Mouse (Mus musculus) CH12F3 (cell line): Measurements from ENCODE around the gene S1pr3.

Experiments used
- in situ Hi-C: fragments of 300-500 bp; cut with MboI; formaldehyde crosslinking; loops from 2 replicates; pipeline ENCODE4 v1.14.3; 2020; ENCODE audit warnings: low sequenced_read_pairs

The S1pr3 gene

GRCm38 (mm10) chr13:51404566-51404965 is 3.9 kb upstream of the S1pr3 start:
- in situ Hi-C loops = loop anchor here (25.0 kb wide), 1 partner anchor 292 kb away; the partner anchor contains the start of gene Spin1

GRCm38 (mm10) chr13:51405731-51406320 is 2.6 kb upstream of the S1pr3 start:
- in situ Hi-C loops = loop anchor here (25.0 kb wide), 1 partner anchor 294 kb away; the partner anchor contains the start of gene Spin1

- in situ Hi-C loops = loop anchor here (25.0 kb wide), 1 partner anchor 295 kb away; the partner anchor contains the start of gene Spin1
Observed at GRCm38 (mm10) chr13:51407541-51408217, 760 bp upstream of the S1pr3 start.

GRCm38 (mm10) chr13:51409936-51410481 is 1.6 kb downstream of the S1pr3 start:
- in situ Hi-C loops = loop anchor here (25.0 kb wide), 1 partner anchor 298 kb away; the partner anchor contains the start of gene Spin1

- in situ Hi-C loops = loop anchor here (25.0 kb wide), 1 partner anchor 299 kb away; the partner anchor contains the start of gene Spin1
Observed at GRCm38 (mm10) chr13:51411243-51411642, 2.8 kb downstream of the S1pr3 start.

- in situ Hi-C loops = loop anchor here (25.0 kb wide), 1 partner anchor 300 kb away; the partner anchor contains the start of gene Spin1
Observed at GRCm38 (mm10) chr13:51411696-51412430, 3.4 kb downstream of the S1pr3 start.

GRCm38 (mm10) chr13:51413461-51413860 is 5.0 kb downstream of the S1pr3 start:
- in situ Hi-C loops = loop anchor here (25.0 kb wide), 1 partner anchor 301 kb away; the partner anchor contains the start of gene Spin1

- in situ Hi-C loops = loop anchor here (25.0 kb wide), 1 partner anchor 304 kb away; the partner anchor contains the start of gene Spin1
Observed at GRCm38 (mm10) chr13:51416727-51417126, 8.3 kb downstream of the S1pr3 start.

GRCm38 (mm10) chr13:51417796-51418195 is 9.4 kb downstream of the S1pr3 start:
- in situ Hi-C loops = loop anchor here (25.0 kb wide), 1 partner anchor 305 kb away; the partner anchor contains the start of gene Spin1

- in situ Hi-C loops = loop anchor here (25.0 kb wide), 1 partner anchor 306 kb away; the partner anchor contains the start of gene Spin1
Observed at GRCm38 (mm10) chr13:51418268-51418941, 10.0 kb downstream of the S1pr3 start.

GRCm38 (mm10) chr13:51418942-51419451 is 10.6 kb downstream of the S1pr3 start:
- in situ Hi-C loops = loop anchor here (25.0 kb wide), 1 partner anchor 307 kb away; the partner anchor contains the start of gene Spin1

- in situ Hi-C loops = loop anchor here (25.0 kb wide), 1 partner anchor 307 kb away; the partner anchor contains the start of gene Spin1
Observed at GRCm38 (mm10) chr13:51419501-51419900, 11.1 kb downstream of the S1pr3 start.

GRCm38 (mm10) chr13:51420861-51421260 is 12.4 kb downstream of the S1pr3 start:
- in situ Hi-C loops = loop anchor here (5.0 to 25.0 kb wide), 3 partner anchors 236 to 474 kb away; partner anchors contain the start of gene Spin1

- in situ Hi-C loops = loop anchor here (5.0 to 25.0 kb wide), 3 partner anchors 239 to 476 kb away; partner anchors contain the start of gene Spin1
Observed at GRCm38 (mm10) chr13:51423647-51424046, 15.2 kb downstream of the S1pr3 start.

- in situ Hi-C loops = loop anchor here (5.0 to 25.0 kb wide), 3 partner anchors 240 to 477 kb away; partner anchors contain the start of gene Spin1
Observed at GRCm38 (mm10) chr13:51424647-51425046, 16.2 kb downstream of the S1pr3 start.

- in situ Hi-C loops = loop anchor here (10.0 kb wide), 1 partner anchor 241 kb away; no protein-coding TSS in a partner anchor
Observed at GRCm38 (mm10) chr13:51425662-51426443, 17.4 kb downstream of the S1pr3 start.

GRCm38 (mm10) chr13:51433371-51433770 is 24.9 kb downstream of the S1pr3 start:
- in situ Hi-C loops = no loop called here

- in situ Hi-C loops = no loop called here
Observed at GRCm38 (mm10) chr13:51434460-51434859, 26.0 kb downstream of the S1pr3 start.

- in situ Hi-C loops = no loop called here
Observed at GRCm38 (mm10) chr13:51435146-51435545, 26.7 kb downstream of the S1pr3 start.
